Mouse (Mus musculus) kidney, adult 2 months (tissue): ENCODE measurements at regions not wholly inside any gene's neighbourhood (a gene's known extent, or its start where the extent isn't known, plus 50 kb on each side); places are given as distances from the start of the nearest gene placed in this dataset.

Experiments used
- CTCF ChIP-seq: fragments of 200-500 bp; conservative IDR thresholded peaks from 2 replicates; pipeline ENCODE4 v1.5.1; 2011; ENCODE audit warnings: low read depth, mild to moderate bottlenecking, control low read depth, low read length, moderate library complexity, mixed read lengths; ENCODE audit not compliant: insufficient read depth, insufficient read length
- POLR2A ChIP-seq: fragments of 200-500 bp; IDR thresholded peaks from one replicate; pipeline ENCODE4 v1.6.1; 2011; ENCODE audit warnings: low read depth, low read length, control low read depth

DNA sequence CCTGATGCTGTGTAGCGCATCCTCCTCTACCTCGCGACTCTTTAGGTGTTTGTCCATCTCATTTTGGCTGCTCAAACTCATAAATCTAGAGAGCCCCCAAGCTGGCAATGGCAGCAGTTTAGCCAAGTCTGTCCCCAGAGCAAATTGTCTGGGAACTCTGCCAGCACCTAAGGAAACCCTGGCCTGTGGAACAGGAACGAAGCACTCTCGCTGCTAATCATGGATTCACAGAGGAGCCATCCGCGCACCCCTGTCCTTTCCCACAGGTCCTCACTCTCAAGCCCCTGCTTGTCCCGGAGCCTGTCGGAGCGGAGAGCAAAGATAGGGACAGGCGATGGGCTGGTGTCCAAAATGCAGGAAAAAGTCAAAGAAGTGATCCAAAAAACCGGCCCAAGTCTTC lies 138.3 kb upstream of the Frmd6 start:
- TF ChIP-seq CTCF: no peak
- no peak for TF ChIP-seq POLR2A
